Mouse (Mus musculus): ENCODE measurements around the gene Tbc1d10a.

The Tbc1d10a gene

GRCm38 (mm10) chr11:4240151-4240550, 53.6 kb downstream of the Tbc1d10a start:
- DNase-seq, result no peak

GRCm38 (mm10) chr11:4241180-4241579, 54.6 kb downstream of the Tbc1d10a start:
- no peak for DNase-seq

- no peak for DNase-seq
These were observed 59.5 kb downstream of the Tbc1d10a start for GRCm38 (mm10) chr11:4246126-4246525.

- DNase-seq, result no peak
These were observed 60.0 kb downstream of the Tbc1d10a start for GRCm38 (mm10) chr11:4246623-4247022.

GRCm38 (mm10) chr11:4247201-4247959, 60.8 kb downstream of the Tbc1d10a start:
- DNase-seq, result no peak

GRCm38 (mm10) chr11:4249151-4249550, 62.6 kb downstream of the Tbc1d10a start:
- no peak for DNase-seq

GRCm38 (mm10) chr11:4250290-4250689, 63.7 kb downstream of the Tbc1d10a start:
- DNase-seq, result no peak

- DNase-seq, result no peak
These were observed 64.8 kb downstream of the Tbc1d10a start for GRCm38 (mm10) chr11:4251376-4251775.

GRCm38 (mm10) chr11:4252886-4253285, 66.3 kb downstream of the Tbc1d10a start:
- no peak for DNase-seq

- no peak for DNase-seq
These were observed 70.4 kb downstream of the Tbc1d10a start, which contains the start of gene Lif for GRCm38 (mm10) chr11:4256846-4257607. Gene Lif, plus strand, starts transcription at chr11:4257557.

GRCm38 (mm10) chr11:4257756-4258155, 71.2 kb downstream of the Tbc1d10a start:
- DNase-seq, result no peak

- DNase-seq, result peak; percentile 80
These were observed 72.1 kb downstream of the Tbc1d10a start for GRCm38 (mm10) chr11:4258657-4259082.

GRCm38 (mm10) chr11:4260463-4261187, 74.0 kb downstream of the Tbc1d10a start:
- no peak for DNase-seq

- peak; percentile 34 for DNase-seq
These were observed 74.6 kb downstream of the Tbc1d10a start for GRCm38 (mm10) chr11:4261188-4261494.

GRCm38 (mm10) chr11:4261969-4262368, 75.4 kb downstream of the Tbc1d10a start:
- DNase-seq, result no peak

- DNase-seq, result no peak
These were observed 76.3 kb downstream of the Tbc1d10a start for GRCm38 (mm10) chr11:4262847-4263246.

GRCm38 (mm10) chr11:4263296-4263695, 76.7 kb downstream of the Tbc1d10a start:
- DNase-seq, result no peak

GRCm38 (mm10) chr11:4264066-4264465, 77.5 kb downstream of the Tbc1d10a start:
- DNase-seq, result no peak
